Mouse (Mus musculus) thymus, adult 18-20 months (tissue): ENCODE results near the gene Prkd2.

Source experiments
- DNase-seq, 2 experiments: peaks; one replicate each; pipeline ENCODE4 v3.0.0; 2022; ENCODE audit warnings: mixed read lengths in 2 of 2

Gene Prkd2

DNA sequence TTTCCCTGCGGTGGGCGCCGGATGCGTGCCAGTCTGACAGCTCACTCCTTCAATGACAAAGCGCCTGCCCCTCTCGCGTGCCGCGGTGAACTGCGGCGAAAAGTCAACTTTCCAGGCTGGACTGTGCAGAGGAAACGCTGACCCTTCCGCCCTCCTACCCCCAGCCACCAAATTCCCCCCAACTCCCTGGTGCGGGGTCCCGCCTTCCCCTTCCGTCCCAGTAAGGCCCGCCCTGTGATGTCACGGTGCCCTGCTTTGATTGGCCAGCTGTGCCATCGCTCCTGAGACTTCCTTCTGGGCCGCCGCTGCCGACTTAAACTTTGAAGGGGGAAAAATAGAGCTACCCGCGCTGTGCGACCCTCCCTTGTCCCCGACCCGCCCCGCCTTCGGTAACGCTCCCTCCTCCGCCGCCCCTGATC is at the start of gene Prkd2:
Gene Prkd2 (plus strand): TSS at position 258 of the 419 bp plus-strand sequence.
- DNase-seq = peak; percentile 92 to 94

DNA sequence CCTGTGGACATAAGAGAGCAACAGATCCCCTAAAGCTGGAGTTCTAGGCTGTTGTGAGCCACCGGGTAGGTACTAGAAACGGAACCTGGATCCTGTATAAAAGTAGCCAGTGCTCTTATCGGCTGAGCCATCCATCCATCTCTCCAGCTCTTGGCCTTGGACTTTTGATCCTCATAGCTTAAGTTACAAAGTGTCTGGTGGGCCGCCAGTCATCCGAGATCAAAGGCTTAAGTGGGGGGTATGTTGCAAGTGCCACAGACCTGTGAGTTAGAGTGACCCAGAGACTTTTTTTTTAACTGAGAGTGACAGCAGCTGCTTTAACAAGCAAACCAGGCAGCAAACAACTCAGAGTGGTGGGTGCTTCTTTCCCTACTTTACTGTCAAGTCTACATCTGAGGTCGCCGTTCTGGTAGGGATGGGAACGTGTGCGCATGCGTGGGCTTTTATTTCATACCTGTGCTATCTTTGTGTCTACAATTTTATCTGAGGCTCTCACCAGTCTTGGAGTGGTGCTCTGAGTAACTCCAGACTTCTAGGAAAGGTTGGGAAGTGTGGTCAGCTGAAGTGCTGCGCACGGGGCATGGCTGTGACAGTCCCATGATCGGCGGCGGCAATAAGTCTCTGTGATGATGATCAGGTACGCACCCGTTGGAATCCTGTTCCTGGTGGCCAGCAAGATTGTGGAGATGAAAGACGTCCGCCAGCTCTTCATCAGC is 49.5 kb upstream of the Prkd2 start:
- DNase-seq = no peak

DNA sequence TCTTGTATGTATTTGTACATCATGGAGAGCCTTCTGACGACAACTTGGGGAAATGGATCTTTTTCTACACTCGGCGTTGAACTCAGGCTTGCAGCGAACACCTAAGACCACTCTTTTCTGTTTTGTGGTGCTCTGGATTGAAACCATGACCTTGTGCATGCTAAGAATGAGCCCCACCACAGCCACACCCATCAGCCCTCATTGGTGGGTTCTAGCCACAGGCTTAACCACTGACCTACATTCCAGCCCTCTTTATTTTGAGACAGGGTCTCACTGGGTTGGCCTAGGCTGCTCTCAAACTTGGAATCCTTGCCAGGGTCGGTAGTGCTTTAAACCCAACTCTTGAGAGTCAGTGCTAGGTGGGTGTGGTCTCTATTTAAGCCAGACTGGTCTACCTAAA is 47.8 kb upstream of the Prkd2 start:
- DNase-seq = peak in 1 of 2 experiments; percentile 26

DNA sequence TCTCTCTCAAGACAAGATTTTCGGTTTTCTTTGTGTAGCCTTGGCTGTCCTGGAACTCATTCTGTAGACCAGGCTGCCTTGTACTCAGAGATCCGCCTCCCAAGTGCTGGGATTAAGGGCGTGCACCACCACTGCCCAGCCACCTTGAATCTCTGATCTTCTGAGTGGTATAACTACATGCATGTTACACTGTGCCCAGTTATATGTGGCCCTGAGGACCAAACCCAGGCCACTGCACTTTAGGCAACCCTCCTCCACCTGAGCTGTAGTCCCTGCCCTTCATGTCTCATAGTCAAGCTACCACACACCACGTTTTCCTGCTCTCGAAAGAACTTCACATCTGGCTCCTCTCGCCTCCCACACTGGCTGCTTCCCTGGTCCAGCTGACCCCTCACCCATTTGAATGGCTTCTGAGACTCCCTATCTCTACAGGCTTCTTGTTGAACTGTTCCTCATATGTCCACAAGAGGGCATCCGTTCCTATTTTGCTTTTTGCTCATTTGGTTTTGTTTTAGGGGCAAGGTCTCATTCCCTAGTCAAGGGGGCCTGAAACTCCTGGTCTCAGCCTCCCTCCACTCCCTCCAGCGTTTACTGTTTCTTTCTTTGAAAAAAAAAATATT is 38.2 kb upstream of the Prkd2 start:
- no peak for DNase-seq

DNA sequence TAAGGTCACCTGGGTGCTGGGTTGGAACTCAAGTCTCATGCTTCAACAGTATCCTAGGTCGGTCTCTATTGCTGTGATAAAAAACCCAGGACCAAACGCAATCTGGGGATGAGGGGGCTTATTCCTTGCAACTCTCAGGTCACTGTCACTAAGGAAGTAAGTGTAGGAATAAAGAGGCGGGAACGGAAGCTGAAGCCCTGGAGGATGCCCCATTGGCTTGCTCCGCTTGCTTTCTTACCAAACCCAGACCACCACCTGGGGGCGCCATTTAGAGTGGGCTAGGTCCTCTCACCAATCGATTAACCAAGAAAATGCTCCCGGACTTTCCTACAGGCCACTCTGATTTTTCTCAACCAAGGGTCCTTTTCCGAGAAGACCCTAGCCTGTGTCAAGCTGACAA is 34.8 kb upstream of the Prkd2 start:
- no peak for DNase-seq

DNA sequence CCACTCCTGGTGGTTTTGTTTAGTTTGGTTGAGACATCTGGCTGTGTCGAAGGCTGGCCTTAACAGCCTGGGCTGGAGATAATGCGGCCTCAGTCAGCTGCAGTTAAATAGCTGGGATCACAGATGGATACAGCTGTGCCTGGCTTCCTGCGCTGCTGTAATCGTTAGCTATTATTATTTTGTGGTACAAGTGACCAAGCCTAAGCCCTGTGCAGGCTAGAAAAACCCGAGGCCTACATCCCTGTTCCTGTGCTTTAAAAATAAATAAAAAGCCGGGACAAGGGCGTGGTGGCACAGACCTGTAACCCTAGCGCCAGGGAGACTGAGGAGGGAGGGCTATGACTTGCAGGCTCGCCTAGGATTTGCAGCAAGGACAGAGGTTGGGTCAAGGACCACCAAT is 34.1 kb upstream of the Prkd2 start:
- no peak for DNase-seq

DNA sequence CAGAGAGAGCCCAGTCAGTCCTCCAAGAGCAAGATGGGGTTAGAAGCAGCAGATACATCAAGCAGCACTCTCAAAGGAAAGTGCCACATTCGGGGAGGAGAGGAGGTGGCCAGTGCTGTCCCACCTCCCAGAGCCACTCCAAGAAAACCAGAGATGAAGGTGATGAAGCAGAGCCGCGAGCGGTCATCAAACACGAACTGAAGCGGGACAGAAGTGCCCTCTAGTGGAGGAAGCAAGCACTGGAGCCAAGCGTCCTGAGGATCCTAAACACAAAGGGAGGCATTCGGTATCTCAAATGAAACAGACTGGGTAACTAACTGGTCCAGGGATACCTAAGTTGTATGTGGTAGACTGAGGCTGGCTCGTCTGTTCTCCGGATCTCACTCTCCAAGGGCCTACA is 33.0 kb upstream of the Prkd2 start:
- DNase-seq = no peak

DNA sequence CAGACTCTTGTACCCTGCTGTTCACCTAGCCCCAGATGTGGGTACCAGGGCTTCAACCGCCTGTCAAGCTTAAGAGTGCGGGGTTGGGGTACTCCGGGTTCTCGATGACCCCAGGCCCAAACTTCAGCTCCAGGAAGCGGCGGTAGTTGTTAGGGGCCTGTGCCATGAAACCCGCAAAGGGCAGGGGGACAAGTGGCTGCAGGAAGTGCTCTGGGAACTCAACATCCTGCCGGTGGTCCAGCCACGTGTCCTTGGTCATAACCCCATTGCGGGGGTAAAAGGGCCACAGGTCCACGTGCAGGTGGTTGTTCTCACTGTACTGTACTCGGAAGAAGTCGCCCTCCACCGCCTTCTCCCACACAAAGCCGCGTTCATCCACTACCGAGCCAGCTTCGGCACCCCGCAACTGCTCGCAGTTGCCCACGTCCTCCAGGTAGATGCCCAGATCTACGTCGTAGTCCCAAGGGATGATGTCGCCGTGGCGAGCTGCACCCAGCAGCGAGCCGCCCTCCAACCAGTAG is 32.2 kb upstream of the Prkd2 start:
- DNase-seq = no peak

DNA sequence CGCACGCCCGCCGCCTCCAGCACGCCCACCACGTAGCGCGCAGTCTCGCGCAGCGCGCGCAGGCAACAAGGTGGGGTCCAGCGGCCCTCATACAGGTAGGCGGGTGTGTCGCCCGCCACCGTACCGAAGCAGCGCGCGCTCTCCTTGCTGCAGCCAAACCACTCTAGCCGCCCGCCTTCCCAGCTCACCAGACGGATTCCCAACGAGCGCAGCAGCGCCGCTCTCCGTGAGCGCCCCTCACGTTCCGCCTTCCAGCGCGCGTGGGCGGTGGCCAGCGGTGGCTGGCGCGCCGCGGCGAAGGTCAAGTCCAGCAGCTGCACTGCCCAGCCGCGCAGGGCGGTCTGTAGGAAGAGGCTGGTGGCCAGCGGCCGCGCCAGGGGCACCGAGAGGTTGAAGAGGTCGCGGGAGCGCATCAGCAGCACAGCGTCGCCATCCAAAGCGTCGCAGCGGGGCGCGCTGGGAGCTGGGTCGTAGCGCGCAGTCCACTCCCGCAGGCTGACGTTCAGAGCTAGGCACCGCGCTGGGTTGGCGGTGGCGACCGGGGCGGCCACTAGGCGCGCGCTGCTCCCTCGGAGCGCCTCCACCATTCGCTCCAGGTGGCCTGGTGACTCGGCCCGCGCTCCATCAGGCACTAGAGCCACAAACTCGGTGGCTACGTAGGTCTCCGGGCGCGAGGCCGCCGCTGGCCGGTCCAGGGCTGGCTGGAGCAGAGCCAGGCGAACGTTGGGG is 31.6 kb upstream of the Prkd2 start:
- no peak for DNase-seq

DNA sequence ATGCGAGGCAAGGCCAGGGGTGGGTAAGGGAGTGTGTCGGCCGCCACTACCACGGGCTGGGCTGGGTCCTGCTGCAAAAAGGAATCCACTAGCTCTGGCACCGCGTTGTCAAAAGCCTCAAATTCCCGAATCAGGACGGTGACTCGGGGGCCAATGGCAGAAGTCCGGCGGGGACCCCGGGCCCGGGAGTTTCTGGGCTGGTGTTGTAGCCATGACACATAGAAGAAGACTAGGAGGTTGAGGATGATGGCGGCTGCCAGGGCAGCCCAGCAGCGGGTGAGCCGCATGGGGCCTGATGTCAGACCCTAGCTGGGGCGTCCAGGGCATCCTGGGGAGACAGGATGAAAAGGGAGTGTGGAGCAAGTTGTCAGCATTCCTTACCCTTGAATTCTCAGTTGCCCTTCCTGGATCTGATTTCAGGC is 31.0 kb upstream of the Prkd2 start:
- no peak for DNase-seq

DNA sequence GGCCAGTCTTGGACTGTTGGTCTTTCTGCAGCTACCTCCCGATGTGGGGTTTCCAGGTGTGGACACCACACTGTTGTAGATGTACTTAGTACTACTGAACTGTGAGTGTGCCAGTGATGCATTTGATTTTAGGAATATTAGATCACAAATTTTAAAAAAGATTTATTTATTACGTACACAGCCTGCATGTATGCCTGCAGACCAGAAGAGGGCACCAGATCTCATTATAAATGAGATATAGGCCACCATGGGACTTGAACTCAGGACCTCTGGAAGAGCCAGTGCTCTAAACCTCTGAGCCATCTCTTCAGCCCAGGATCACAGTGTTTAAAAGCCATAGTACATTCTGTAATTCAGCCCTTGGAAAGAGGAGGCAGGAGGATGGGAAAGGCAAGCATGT is 30.2 kb upstream of the Prkd2 start:
- DNase-seq = no peak

DNA sequence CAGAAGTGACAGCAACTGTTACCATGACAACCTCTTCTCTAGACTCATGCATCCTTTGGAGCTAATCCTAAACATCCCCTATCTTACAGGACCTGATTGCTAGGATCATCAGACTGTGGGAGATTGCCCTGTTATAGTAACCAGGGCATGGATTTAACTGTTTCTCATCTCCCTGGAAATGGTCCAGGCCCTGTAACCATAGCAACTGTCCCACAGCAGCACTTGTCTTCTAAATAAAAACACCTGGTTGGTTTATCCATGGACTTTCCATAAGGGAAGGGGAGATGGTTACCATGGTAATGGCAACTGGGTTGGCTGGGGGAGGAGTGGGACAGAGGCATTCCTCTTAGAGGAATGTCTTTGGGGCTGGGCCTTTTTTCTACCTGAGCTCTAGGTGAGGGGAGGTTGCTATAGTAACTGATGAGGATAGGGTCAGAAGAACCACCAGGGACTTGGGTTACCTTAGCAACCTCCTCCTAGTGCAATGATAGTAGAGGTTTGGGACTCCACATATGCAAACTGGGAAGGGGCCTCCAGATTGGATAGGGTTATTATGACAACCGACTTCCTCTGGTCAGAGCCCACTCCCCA is 27.3 kb upstream of the Prkd2 start, which contains the start of gene Strn4:
Gene Strn4 (plus strand): TSS at position 539 of the 591 bp plus-strand sequence.
- DNase-seq = no peak

DNA sequence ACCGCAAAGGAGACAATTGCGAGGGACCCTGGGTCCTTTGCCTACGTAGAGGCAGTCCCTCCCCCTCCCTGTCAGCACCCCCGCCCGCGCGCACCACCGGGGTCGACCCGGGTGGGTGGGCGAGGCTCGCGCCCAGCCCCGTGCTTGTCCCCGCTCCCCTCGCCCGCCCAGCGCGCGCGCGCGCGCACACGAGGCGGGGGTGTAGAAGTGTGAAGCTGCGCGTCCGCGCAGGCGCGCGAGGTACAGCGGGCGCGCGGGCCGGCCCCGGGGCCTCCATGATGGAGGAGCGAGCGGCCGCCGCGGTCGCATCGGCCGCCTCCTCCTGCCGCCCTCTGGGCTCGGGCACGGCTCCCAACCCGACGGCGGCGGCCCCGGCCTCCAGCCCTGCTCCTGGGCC is 26.6 kb upstream of the Prkd2 start:
- peak; percentile 70 to 73 for DNase-seq

DNA sequence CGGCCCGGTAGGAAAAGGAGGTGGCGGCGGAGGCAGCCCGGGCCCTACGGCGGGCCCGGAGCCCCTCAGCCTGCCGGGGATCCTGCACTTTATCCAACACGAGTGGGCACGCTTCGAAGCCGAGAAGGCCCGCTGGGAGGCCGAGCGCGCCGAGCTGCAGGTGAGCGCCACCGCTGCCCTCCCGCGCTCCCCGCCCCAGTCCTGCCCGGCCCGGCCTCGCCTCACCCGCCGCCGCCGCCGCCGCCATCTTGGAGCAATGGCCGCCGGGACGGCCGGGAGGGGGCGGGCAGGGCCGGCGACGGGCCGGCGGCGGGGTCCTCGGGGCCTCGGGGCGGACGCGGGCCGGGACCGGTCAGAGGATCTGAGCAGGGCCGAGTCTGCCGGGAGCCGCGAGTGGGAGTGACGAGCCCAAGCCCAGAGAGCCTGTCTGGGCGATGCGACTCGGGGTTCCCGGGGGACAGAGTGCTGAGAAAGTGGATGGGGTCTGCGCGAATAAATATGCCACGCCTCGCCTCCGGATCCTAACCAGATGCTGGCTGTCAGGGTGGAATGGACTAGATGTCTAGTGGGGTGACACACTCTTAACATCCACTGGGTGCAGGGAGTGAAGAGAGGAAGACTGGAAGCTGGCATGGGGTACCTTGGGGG is 26.1 kb upstream of the Prkd2 start, which contains the start of gene Fkrp:
Gene Fkrp (minus strand): TSS at position 258 of the 648 bp plus-strand sequence.
- DNase-seq = peak; percentile 29 to 43

DNA sequence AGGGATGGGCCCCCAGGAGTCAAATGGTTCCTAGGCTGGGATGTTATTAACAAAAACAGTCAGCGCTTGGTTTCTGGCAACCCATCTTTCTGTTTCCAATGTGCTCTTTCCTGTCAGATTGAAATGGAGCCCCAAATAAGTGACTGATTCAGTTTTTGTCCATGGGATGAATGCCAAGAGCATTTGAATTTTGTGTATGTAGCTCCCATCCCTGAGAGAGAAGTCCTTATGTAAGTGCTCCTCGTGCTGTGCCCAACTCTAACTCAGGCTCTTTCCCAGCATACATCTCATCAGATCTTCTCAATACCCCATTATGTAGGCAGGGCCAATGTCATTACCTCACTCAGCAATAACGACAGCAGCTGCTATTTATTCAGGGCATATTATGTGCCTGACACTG is 25.0 kb upstream of the Prkd2 start:
- no peak for DNase-seq

DNA sequence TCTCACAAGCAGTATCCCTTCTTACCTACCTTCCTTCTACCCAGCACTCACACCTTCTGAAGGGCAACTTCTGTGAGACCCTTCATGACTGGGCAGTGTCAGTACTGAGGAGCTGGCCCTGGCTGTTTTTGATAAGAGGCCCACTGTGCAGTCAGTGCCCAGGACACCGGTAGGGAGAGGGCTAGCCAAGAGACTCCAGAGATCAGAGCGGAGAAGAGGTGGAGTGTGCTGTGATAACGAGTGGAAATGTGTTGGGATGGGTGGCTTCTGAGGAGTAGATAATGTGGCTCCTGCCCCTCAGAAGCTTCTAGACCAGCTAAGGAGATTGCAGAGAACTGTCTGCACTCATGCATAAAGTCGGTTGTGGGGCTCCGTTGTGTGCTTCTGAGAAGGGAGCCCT is 22.9 kb upstream of the Prkd2 start:
- no peak for DNase-seq

DNA sequence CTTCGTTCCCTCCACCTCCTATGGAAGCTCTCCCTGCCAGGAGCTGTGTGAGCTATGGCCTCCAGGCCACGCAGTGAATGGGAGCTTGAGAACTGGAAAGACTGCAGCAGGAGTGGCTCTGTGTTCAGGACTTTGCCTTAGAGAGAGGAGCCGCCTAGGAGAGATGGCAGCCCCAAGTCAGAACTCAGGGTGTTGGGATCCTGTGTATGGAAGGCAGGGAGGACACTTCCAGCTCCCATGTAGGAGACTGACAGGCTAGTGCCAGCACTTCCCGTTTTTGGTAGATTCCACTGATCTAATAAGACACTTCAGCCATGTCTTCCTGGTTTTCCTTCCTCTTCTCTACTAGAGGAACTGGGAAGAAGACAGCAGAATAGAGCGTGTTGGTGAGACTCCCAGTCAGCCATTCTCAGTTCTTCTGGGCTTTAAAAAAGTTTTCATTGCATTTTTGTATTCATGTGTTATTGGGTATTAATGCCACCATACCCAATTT is 22.4 kb upstream of the Prkd2 start:
- DNase-seq = no peak

DNA sequence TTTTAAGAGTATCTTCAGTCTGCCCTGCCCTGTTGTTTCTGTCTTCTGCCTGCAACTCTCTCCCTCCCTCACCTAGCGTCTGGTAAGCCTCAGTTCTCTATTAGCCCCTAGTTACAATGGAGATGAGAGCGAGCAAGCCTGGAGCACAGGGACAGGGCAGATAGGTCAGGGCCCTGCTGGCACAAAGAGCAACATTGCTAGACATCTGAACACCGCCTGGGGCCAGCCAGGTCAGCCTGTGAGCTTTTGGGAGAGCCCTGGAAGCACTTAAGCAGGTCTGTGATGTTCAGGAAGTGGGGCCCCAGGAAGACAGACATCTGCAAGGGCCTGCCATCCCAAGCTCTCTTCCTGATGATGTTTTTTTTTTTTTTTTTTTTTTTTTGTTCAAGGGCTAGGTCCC is 21.6 kb upstream of the Prkd2 start:
- no peak for DNase-seq

DNA sequence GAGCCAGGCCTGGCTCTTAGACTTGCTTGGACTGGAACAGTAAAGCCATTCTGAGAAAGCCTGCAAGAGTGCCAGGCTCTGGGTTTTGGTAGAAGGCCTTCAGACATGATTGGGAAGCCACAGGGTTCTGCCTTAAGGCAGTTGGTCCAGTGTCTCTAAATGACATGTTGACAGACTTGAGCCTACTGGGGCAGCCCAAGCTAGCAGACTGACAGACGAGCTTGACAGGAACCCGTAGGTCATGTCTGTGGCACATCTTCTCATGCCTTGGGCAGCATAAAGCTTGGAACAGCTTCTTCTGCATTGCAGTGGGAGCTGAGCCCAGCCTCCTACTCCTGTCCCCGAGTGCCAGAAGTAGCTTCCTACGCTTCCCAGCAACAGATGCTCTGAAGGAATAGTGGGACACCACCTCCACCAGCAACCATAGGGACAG is 21.0 kb upstream of the Prkd2 start:
- no peak for DNase-seq

DNA sequence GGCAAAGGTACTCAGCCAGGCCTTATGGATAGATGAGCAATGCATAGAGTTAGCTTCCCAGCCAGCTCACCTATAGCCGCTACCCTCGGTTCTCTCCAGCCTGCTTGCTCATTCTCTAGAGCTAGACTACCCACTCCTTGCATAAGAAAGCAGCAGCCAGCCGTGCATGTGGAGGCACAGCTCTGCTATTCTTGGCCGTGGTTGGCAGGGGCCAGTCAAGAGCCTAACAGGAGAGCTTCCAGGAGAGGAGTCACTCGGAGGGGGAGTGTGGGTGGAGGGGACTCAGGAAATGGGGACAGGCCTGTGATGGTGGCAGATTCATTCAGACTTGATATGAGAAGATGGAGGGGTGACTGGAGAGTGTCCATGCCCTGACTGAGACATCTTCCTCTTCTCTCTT is 19.0 kb upstream of the Prkd2 start:
- DNase-seq = no peak

DNA sequence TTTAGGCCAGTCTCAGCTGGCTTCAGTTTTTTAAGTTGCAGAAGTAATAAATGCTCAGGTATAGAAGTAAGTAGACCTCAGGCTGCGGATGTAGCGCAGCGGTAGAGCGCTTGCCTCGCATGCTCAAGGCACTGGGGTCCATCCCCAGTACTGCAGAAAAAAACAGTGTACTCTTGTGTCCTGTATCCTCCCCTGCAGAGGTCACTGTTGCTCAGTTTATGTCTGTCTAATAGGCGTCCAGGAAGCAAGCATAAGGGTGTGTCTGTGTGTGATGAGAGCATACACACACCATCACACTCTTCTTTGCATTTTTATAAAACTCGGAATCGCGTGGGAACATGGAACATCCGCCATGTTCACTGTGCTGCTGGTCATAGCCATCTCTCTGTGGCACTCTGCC is 16.9 kb upstream of the Prkd2 start:
- DNase-seq = no peak

DNA sequence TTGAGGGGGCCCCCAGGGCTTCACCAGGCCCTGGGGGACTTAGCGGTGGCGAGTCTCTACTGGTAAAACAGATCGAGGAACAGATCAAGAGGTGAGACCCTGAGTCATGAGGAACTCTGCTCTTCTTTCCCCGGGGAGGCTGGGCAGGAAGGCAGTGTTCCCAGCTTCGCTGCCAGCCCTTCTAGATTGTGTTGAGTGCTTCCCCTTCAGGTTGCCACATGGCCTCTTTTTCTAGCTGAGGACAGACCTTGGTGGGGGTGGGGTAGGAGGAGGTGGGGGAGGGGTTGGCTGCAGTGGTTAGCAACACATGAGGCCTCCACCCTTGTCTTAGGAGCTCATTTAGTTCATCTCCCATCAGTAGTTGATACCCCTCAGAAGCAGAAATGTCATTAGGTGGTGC is 16.1 kb upstream of the Prkd2 start:
- DNase-seq = no peak

DNA sequence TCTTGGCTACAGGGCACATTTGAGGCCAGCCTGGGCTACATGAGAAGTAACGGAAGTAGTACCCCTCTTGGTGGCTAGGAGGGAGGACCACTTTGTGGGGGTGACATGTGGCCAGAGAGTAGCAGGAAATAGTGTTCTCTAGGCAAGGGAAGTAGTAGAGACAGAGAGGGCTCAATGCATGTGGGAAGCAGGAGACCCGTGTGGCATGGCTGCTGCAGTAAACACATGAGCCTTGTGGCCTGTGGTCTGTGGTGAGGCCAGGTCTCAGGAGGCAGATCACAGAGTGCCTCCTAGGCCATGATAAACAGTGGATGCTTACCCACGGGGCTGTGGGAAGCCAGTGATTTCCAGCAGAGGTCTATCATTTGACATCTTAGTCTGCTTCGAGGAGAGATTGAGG is 15.4 kb upstream of the Prkd2 start:
- no peak for DNase-seq
